Mouse (Mus musculus): Measurements from ENCODE around the gene Sytl2. TPM values are rescaled to one million over a fixed set of nuclear protein-coding genes. Genes with fewer than 3 reads are reported as not detected.

The Sytl2 gene
- polyA plus RNA-seq (2012; rRNA removed), result 7.7 and 12.8 TPM in 2 replicates

DNA sequence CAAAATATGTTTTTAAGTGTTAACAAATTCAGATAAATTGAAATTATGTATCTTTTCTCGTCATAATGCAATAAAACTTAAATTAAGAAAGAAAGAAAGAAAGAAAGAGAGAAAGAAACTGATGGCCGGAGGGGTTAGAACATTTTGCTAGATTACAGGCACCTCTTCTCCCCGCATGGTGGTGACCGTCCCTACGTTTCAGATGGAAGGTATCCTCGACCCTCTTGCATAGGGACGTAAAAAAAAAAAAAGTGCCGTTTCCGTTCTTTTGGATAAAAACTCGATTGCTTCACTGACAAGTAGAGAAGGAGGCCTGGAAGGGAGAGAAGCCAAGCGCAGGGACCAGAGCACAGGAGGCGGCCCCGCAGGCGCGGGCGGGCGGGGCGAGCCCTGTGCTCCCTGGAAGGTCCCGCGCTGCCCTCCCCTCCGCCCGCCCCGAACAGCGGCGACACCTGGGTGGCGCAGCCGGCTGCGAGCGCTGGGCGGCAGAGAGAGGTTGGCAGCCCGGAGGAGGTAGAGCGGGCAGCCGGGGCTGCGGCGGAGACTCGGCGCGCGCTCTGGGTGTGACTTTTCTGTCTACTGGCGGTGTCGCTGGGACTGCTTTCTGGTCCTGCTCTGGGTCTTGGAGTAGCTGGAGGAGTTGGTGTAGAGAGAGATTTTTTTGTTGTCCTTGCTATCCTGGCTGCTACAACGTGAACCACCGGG, at the start of gene Sytl2:
Gene Sytl2 (plus strand): TSS at position 311 of the 705 bp plus-strand sequence.

DNA sequence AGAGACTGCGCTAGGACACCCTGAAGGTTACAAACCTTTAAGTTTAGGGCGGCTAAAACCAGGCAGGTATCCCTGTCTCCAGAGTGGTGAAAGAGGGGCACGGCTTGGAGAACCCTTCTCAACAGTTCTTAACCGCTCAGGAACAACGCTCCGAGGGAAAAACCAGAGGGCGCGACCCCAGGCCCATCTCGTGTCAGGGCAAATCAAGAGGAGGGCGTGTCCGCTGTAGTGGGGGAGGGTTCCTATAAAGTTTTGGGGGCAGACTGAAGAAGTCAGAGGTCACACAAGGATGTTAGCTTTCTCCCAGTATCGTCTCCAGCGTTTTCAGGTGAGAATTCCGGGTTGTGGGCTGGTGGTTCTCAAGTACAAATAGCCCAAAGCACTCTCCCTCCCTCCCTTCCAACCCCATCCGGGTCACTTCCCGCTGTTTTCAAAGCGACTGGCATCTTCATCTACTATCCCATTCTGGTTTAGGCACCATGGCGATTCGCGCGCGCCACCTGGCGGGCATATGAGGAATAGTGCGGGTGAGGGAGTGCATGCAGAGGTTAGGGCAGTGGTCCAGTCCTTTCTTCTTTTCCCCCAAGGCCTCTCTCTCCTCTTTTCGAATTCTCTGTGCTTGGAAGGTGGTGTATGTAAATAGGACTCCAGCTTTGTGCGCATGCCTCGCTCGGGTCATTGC, 36.6 kb upstream of the Sytl2 start, which contains the start of gene Ccdc83:
Gene Ccdc83 (minus strand): TSS at position 489 of the 682 bp plus-strand sequence.

DNA sequence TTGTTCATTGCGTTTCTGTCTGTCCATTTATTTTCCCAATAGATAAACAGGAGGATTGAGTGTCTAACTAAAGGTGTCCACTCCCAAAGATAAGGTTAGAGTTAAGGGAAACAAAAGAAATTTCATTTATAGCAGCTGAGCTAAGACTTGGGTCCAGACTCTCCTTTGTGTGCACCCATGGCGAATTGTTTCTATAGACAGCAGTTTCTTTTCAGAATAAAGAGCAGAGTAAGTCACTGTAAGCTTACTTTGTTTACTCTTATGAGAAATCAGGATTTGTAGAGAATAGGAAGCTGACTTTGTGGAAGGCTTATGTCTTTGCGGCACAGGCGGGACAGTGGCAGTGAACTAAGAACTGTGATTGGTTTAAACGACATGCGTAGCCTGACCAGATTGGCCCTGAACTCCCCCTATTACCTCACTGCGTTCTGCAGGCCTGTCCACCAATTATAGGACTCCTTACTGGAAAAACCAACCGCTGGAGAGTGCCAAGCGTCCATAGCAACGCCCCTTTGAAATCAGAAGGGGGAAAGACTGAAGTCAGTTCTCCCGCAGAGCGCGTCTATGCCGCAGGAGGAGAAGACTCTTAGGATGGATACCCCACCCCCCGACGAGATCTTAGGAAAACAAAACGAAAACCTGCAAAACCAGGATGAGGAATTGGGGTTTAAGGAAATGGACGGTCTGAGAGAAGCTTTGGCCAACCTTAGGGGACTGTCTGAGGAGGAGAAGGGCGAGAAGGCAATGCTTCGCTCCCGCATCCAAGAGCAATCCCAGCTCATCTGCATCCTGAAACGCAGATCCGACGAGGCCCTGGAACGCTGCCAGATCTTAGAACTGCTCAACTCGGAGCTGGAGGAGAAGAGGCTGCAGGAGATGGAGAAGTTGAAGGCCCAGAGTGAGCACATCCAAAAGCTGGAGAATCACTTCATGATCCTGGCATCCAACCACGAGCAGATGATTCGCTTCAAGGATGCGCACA, 124.3 kb downstream of the Sytl2 start, which contains the start of gene Ccdc89:
Gene Ccdc89 (plus strand): TSS at position 558 of the 982 bp plus-strand sequence.

DNA sequence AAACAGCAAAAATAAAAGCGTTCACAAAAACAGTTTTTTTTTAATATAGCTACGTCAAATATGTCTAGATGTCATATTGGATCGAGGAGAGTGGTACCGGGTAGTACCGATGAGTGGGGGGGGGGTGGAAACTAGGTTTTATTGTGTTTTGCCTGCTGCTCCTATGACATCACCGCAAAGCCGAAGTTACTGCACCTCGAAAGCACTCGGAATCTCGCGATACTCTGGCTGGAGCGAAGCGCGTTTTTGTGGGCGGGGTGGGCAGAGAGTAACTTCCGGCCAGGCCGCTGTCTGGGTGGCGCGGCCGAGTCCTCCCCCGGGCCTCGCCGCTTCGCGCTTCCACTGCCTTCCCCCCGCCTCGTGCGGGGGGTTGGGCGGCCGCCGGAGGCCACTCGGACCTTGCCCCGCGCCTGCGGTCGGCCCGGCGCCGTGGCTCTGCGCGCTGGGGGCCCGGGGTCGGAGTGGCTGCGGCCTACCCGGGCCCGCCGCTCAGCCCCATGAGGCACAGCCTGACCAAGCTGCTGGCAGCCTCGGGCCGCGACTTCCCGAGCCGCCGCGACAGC, 140.5 kb downstream of the Sytl2 start, which contains the start of gene Crebzf:
Gene Crebzf (plus strand): TSS at position 212 of the 563 bp plus-strand sequence.

DNA sequence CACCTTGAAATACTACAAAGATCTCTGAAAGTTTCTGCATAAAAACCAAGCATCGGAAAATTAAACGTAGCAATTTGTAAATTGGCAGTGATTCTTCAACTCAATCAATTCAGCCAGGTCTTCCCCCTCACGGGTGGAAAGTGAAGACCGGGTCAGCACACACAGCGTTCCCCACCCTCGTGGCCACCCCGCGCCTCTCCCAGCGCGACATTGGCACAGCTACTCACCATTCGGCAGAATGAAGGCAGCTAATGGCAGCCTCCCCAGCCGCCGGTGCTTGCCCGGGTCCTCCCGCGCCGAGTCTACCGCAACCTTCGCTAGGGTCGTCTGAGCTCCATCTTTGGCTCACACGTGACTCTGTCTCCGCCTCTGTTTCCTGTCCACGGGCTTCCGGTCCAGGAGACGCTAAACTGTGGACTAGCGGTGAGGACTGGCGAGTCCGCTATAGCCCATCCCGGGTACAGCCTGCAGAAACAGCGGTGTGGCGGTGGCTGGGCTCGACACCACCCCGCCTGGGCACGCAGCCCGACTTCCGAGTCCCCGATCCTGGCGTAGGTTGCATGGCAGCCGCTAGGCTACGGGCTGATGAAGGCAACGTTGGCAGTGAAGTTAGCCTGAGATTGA, 154.9 kb downstream of the Sytl2 start, which contains the start of gene Tmem126a:
Gene Tmem126a (minus strand): TSS at position 385 of the 624 bp plus-strand sequence.

Other genes with a start within 250 kb of the Sytl2 start
- gene Picalm, start 172.0 kb upstream of the Sytl2 start, polyA plus RNA-seq (2012; rRNA removed), result 39.3 and 55.7 TPM in 2 replicates
- not detected in 2 replicates for gene Ccdc83, start 36.5 kb upstream of the Sytl2 start, polyA plus RNA-seq (2012; rRNA removed)
- 0.37 and 0.70 TPM in 2 replicates for gene Ccdc89, start 124.3 kb downstream of the Sytl2 start, polyA plus RNA-seq (2012; rRNA removed)
- gene Crebzf, start 140.5 kb downstream of the Sytl2 start, polyA plus RNA-seq (2012; rRNA removed), result 80.8 and 124 TPM in 2 replicates
- gene Tmem126a, start 155.0 kb downstream of the Sytl2 start, polyA plus RNA-seq (2012; rRNA removed), result 6.8 and 11.9 TPM in 2 replicates
- 6.9 and 9.7 TPM in 2 replicates for gene Tmem126b, start 173.7 kb downstream of the Sytl2 start, polyA plus RNA-seq (2012; rRNA removed)
- gene Dlg2, start 174.4 kb downstream of the Sytl2 start, polyA plus RNA-seq (2012; rRNA removed), result 0.47 and 1.3 TPM in 2 replicates

Measured in ovary, adult 2 months (tissue).